Mouse (Mus musculus): ENCODE data around the gene 3830406C13Rik.
"Not testable (repeated sequence)": the region's sequence is repeated elsewhere in the genome, so short reads cannot be mapped to it uniquely, and the experiment has no call there.

3830406C13Rik gene

GRCm38 (mm10) chr14:12284141-12284912 is at the start of gene 3830406C13Rik:
Gene 3830406C13Rik (plus strand): TSS chr14:12284173.
- DNase-seq (ENCODE audit: low read depth, low spot score): peak; percentile 89

GRCm38 (mm10) chr14:12243726-12244125 is 40.2 kb upstream of the 3830406C13Rik start:
- DNase-seq (ENCODE audit: low read depth, low spot score): no peak

- no peak for DNase-seq (ENCODE audit: low read depth, low spot score)
Measured at GRCm38 (mm10) chr14:12276031-12276430, 7.9 kb upstream of the 3830406C13Rik start.

- no peak for DNase-seq (ENCODE audit: low read depth, low spot score)
Measured at GRCm38 (mm10) chr14:12283641-12284040, 332 bp upstream of the 3830406C13Rik start, which contains the start of gene Gm49355. Gene Gm49355 (plus strand): TSS chr14:12283976.

- not testable (repeated sequence) for DNase-seq (ENCODE audit: low read depth, low spot score)
Measured at GRCm38 (mm10) chr14:12289747-12290146, 5.8 kb downstream of the 3830406C13Rik start.

- DNase-seq (ENCODE audit: low read depth, low spot score): no peak
Measured at GRCm38 (mm10) chr14:12296391-12296790, 12.4 kb downstream of the 3830406C13Rik start.

GRCm38 (mm10) chr14:12299171-12299570 is 15.2 kb downstream of the 3830406C13Rik start:
- DNase-seq (ENCODE audit: low read depth, low spot score): no peak

GRCm38 (mm10) chr14:12299654-12300053 is 15.7 kb downstream of the 3830406C13Rik start:
- DNase-seq (ENCODE audit: low read depth, low spot score): no peak

- DNase-seq (ENCODE audit: low read depth, low spot score): no peak
Measured at GRCm38 (mm10) chr14:12300275-12300674, 16.3 kb downstream of the 3830406C13Rik start.

- DNase-seq (ENCODE audit: low read depth, low spot score): no peak
Measured at GRCm38 (mm10) chr14:12300677-12301076, 16.7 kb downstream of the 3830406C13Rik start.

GRCm38 (mm10) chr14:12303106-12303505 is 19.1 kb downstream of the 3830406C13Rik start:
- DNase-seq (ENCODE audit: low read depth, low spot score): no peak

- no peak for DNase-seq (ENCODE audit: low read depth, low spot score)
Measured at GRCm38 (mm10) chr14:12333622-12334021, 49.6 kb downstream of the 3830406C13Rik start.

GRCm38 (mm10) chr14:12334925-12335324 is 51.0 kb downstream of the 3830406C13Rik start:
- DNase-seq (ENCODE audit: low read depth, low spot score): peak; percentile 12

- peak; percentile 6 for DNase-seq (ENCODE audit: low read depth, low spot score)
Measured at GRCm38 (mm10) chr14:12337421-12337997, 53.5 kb downstream of the 3830406C13Rik start.

- no peak for DNase-seq (ENCODE audit: low read depth, low spot score)
Measured at GRCm38 (mm10) chr14:12337998-12338809, 54.2 kb downstream of the 3830406C13Rik start.

GRCm38 (mm10) chr14:12338811-12339565 is 55.0 kb downstream of the 3830406C13Rik start:
- DNase-seq (ENCODE audit: low read depth, low spot score): no peak

GRCm38 (mm10) chr14:12340238-12341074 is 56.5 kb downstream of the 3830406C13Rik start:
- peak; percentile 12 for DNase-seq (ENCODE audit: low read depth, low spot score)

- DNase-seq (ENCODE audit: low read depth, low spot score): peak; percentile 40
Measured at GRCm38 (mm10) chr14:12341075-12341788, 57.3 kb downstream of the 3830406C13Rik start.

GRCm38 (mm10) chr14:12341789-12342457 is 58.0 kb downstream of the 3830406C13Rik start:
- peak; percentile 10 for DNase-seq (ENCODE audit: low read depth, low spot score)

Measured in mesoderm, embryonic 11.5 days (tissue).